Mouse (Mus musculus) heart, adult 2 months (tissue): ENCODE data around the gene Arhgef25.

ENCODE experiments used
- CTCF ChIP-seq: fragments of 200-600 bp; IDR thresholded peaks from 2 replicates; pipeline ENCODE4 v1.8.1; 2022; ENCODE audit warnings: antibody characterized with exemption, mild to moderate bottlenecking, moderate library complexity
- EP300 ChIP-seq: fragments of 200-500 bp; IDR thresholded peaks from 2 replicates; pipeline ENCODE4 v1.6.1; 2011; ENCODE audit warnings: low read depth, low read length, control low read depth; ENCODE audit not compliant: insufficient read depth
- POLR2A ChIP-seq: fragments of 200-500 bp; IDR thresholded peaks from 2 replicates; pipeline ENCODE4 v1.6.1; 2011; ENCODE audit warnings: mild to moderate bottlenecking, low read depth, low read length, control low read depth; ENCODE audit not compliant: insufficient read depth

GRCm38 (mm10) chr10:127190398-127191190, 711 bp upstream of the Arhgef25 start:
- no peak for TF ChIP-seq CTCF
- TF ChIP-seq EP300 = no peak
- no peak; the same call in 1 of the 2 replicates for TF ChIP-seq POLR2A
